Mouse (Mus musculus): ENCODE data around the gene Pomc.

- TF ChIP-seq EP300 (IDR thresholded peaks at IDR 0.05; ENCODE audit: low read depth) (no peak), CTCF (IDR thresholded peaks at IDR 0.05; ENCODE audit: low read depth) (no peak)
These were observed 54.0 kb downstream of the Pomc start for GRCm38 (mm10) chr12:4008731-4009130.
